Mouse (Mus musculus): ENCODE data around the gene Rhbdf1. TPM values are rescaled to one million over a fixed set of nuclear protein-coding genes. Genes with fewer than 3 reads are reported as not detected.

Rhbdf1 gene
- total and polyA plus RNA-seq, 2 experiments = 3.1 to 18.0 TPM

DNA sequence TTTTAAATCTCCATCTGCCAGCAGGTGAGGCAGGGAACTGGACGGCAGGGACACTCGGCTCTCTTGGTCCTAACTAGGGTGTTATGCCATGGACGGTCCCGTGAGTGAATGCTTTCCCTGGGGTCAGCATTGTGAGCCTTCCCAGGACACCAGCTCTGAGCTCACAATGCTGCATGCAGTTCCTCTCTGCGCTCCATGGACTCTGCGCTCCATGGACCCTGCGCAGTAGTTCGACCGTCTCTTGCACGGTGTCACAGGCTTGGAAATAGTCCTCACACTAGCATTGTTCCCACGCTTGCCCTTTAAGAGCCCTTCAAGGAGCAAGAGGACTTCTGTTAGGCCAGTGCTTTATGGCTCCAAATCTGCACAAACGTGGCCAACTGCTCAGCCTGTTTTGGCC, 33.2 kb downstream of the Rhbdf1 start:
- Histone ChIP-seq H3K79me2 (ENCODE audit: control insufficient read depth, insufficient read depth, low read length) (no peaks in the 10 kb centered on the region), H3K4me1 (ENCODE audit: control insufficient read depth, insufficient read depth, low read length) (no peaks in the 10 kb centered on the region), H3K36me3 (ENCODE audit: control insufficient read depth, insufficient read depth, low read length) (no peaks in the 10 kb centered on the region), H3K27me3 (ENCODE audit: control insufficient read depth, insufficient read depth, low read length) (no peaks in the 10 kb centered on the region), H3K27ac (replicated peaks; ENCODE audit: insufficient read depth, low read depth, low read length) (no peak overlapping the region), H3K4me3 (ENCODE audit: insufficient read depth, low read depth, low read length) (no peak overlapping the region), H3K9ac (ENCODE audit: low read depth, low read length) (no peak overlapping the region)
- no peak for TF ChIP-seq POLR2A (IDR thresholded peaks at IDR 0.05; ENCODE audit: extremely low read depth, insufficient read depth, low read length)
- no peak for TF ChIP-seq CTCF (IDR thresholded peaks at IDR 0.05; ENCODE audit: low read depth, low read length)
- WGBS = 85% methylated on average over 12 of the region's 12 CpGs
- DNase-seq (ENCODE audit: extremely low read depth, low read depth, low spot score) = no peak

- TF ChIP-seq POLR2A (IDR thresholded peaks at IDR 0.05; ENCODE audit: extremely low read depth, insufficient read depth, low read length) = no peak
- TF ChIP-seq CTCF (IDR thresholded peaks at IDR 0.05; ENCODE audit: low read depth, low read length) = no peak
- H3K27me3 ChIP-seq (ENCODE audit: control insufficient read depth, insufficient read depth, low read length) = no peaks in the 10 kb centered on the region
- no peaks in the 10 kb centered on the region for H3K79me2 ChIP-seq (ENCODE audit: control insufficient read depth, insufficient read depth, low read length)
- no peak overlapping the region for H3K9ac ChIP-seq (ENCODE audit: low read depth, low read length)
- no peak overlapping the region for H3K27ac ChIP-seq (replicated peaks; ENCODE audit: insufficient read depth, low read depth, low read length)
- H3K4me1 ChIP-seq (ENCODE audit: control insufficient read depth, insufficient read depth, low read length) = no peaks in the 10 kb centered on the region
- no peaks in the 10 kb centered on the region for H3K36me3 ChIP-seq (ENCODE audit: control insufficient read depth, insufficient read depth, low read length)
- DNase-seq (ENCODE audit: extremely low read depth, low read depth, low spot score) = no peak
- no peak overlapping the region for H3K4me3 ChIP-seq (ENCODE audit: insufficient read depth, low read depth, low read length)
- 86% methylated on average over 4 of the region's 4 CpGs for WGBS
These were observed 34.8 kb downstream of the Rhbdf1 start for GRCm38 (mm10) chr11:32187256-32187655.

GRCm38 (mm10) chr11:32186031-32186430, 36.1 kb downstream of the Rhbdf1 start:
- WGBS = 83% methylated on average over 3 of the region's 3 CpGs
- H3K4me1 ChIP-seq (ENCODE audit: control insufficient read depth, insufficient read depth, low read length) = no peaks in the 10 kb centered on the region
- no peak overlapping the region for H3K27ac ChIP-seq (replicated peaks; ENCODE audit: insufficient read depth, low read depth, low read length)
- H3K27me3 ChIP-seq (ENCODE audit: control insufficient read depth, insufficient read depth, low read length) = no peaks in the 10 kb centered on the region
- no peaks in the 10 kb centered on the region for H3K79me2 ChIP-seq (ENCODE audit: control insufficient read depth, insufficient read depth, low read length)
- H3K4me3 ChIP-seq (ENCODE audit: insufficient read depth, low read depth, low read length) = no peak overlapping the region
- no peak for DNase-seq (ENCODE audit: extremely low read depth, low read depth, low spot score)
- no peak overlapping the region for H3K9ac ChIP-seq (ENCODE audit: low read depth, low read length)
- TF ChIP-seq CTCF (IDR thresholded peaks at IDR 0.05; ENCODE audit: low read depth, low read length) = no peak
- no peak for TF ChIP-seq POLR2A (IDR thresholded peaks at IDR 0.05; ENCODE audit: extremely low read depth, insufficient read depth, low read length)
- H3K36me3 ChIP-seq (ENCODE audit: control insufficient read depth, insufficient read depth, low read length) = no peaks in the 10 kb centered on the region

- Histone ChIP-seq H3K4me3 (ENCODE audit: insufficient read depth, low read depth, low read length) (no peak overlapping the region), H3K4me1 (ENCODE audit: control insufficient read depth, insufficient read depth, low read length) (no peaks in the 10 kb centered on the region), H3K27ac (replicated peaks; ENCODE audit: insufficient read depth, low read depth, low read length) (no peak overlapping the region), H3K79me2 (ENCODE audit: control insufficient read depth, insufficient read depth, low read length) (no peaks in the 10 kb centered on the region), H3K27me3 (ENCODE audit: control insufficient read depth, insufficient read depth, low read length) (no peaks in the 10 kb centered on the region), H3K36me3 (ENCODE audit: control insufficient read depth, insufficient read depth, low read length) (no peaks in the 10 kb centered on the region), H3K9ac (ENCODE audit: low read depth, low read length) (no peak overlapping the region)
- TF ChIP-seq CTCF (IDR thresholded peaks at IDR 0.05; ENCODE audit: low read depth, low read length) (no peak), POLR2A (IDR thresholded peaks at IDR 0.05; ENCODE audit: extremely low read depth, insufficient read depth, low read length) (no peak)
- 87% methylated on average over 8 of the region's 8 CpGs for WGBS
- no peak for DNase-seq (ENCODE audit: extremely low read depth, low read depth, low spot score)
These were observed 37.6 kb downstream of the Rhbdf1 start for GRCm38 (mm10) chr11:32184469-32184868.

DNA sequence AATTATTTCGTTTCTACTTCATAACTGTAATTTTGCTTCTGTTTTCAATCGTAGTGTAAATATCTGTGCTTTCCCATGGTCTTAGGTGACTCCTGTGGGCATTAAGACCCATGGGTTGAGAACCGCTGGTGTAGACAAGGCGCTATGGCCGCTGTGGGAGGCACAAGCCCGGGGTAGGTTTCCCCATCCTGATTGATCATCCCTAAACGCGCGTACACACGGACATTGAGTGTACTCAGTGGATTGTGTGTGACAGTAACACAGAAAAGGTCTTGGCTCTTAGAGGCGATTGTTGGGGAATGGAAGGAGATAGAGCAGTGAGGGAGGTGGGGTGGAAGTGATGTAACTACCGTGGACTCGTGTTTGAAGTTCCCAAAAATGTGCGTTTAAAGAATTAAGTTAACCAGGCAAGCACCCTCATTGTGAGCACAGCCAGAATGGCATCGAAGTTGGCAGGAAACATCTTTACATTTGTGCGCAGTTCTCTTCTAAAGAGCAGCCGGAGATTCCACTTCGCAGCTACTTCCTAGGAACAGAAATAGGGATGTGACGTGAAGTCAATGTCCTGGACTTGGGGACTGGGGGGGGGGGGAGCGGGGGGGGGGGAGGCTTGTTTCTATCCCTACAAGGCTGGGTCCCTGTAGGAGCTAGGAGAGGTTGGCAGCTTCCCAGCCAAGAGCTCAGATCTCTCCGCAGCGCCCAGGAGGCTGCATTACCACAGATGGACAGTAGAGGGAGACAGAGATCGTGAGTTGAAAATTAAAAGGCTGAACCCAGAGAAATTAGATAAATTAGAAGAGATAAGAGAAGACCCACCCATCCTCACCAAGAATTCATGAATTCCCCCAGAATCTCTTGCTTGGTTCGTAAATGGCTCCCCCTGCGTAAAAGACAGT, 39.9 kb downstream of the Rhbdf1 start:
- no peaks in the 10 kb centered on the region for H3K79me2 ChIP-seq (ENCODE audit: control insufficient read depth, insufficient read depth, low read length)
- H3K4me1 ChIP-seq (ENCODE audit: control insufficient read depth, insufficient read depth, low read length) = no peaks in the 10 kb centered on the region
- no peak overlapping the region for H3K9ac ChIP-seq (ENCODE audit: low read depth, low read length)
- no peaks in the 10 kb centered on the region for H3K36me3 ChIP-seq (ENCODE audit: control insufficient read depth, insufficient read depth, low read length)
- TF ChIP-seq POLR2A (IDR thresholded peaks at IDR 0.05; ENCODE audit: extremely low read depth, insufficient read depth, low read length) (no peak), CTCF (IDR thresholded peaks at IDR 0.05; ENCODE audit: low read depth, low read length) (peak; percentile 91)
- no peaks in the 10 kb centered on the region for H3K27me3 ChIP-seq (ENCODE audit: control insufficient read depth, insufficient read depth, low read length)
- WGBS = 42% methylated on average over 24 of the region's 25 CpGs
- H3K27ac ChIP-seq (replicated peaks; ENCODE audit: insufficient read depth, low read depth, low read length) = no peak overlapping the region
- H3K4me3 ChIP-seq (ENCODE audit: insufficient read depth, low read depth, low read length) = no peak overlapping the region
- DNase-seq (ENCODE audit: extremely low read depth, low read depth, low spot score) = peak; percentile 33

DNA sequence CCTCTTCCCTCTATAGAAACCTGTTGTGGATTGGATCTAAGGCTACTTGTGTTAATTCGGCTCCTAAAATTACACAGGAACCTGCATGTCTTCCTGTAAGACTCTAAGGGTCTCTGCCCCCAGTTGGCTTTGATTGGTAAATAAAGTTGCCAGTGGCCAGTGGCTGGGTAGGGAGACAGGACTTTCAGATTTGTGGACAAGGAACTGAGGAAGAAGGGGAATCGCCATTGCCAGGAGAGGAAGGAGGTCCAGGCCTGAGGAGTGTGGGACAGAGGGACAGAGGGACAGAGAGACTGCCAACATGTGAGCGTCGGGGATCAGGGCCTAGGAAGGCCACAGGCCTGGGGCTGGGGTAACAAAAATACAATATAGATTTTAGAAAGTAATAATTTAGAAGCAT, 40.9 kb downstream of the Rhbdf1 start:
- Histone ChIP-seq H3K79me2 (ENCODE audit: control insufficient read depth, insufficient read depth, low read length) (no peaks in the 10 kb centered on the region), H3K4me3 (ENCODE audit: insufficient read depth, low read depth, low read length) (no peak overlapping the region), H3K36me3 (ENCODE audit: control insufficient read depth, insufficient read depth, low read length) (no peaks in the 10 kb centered on the region), H3K27me3 (ENCODE audit: control insufficient read depth, insufficient read depth, low read length) (no peaks in the 10 kb centered on the region), H3K4me1 (ENCODE audit: control insufficient read depth, insufficient read depth, low read length) (no peaks in the 10 kb centered on the region), H3K27ac (replicated peaks; ENCODE audit: insufficient read depth, low read depth, low read length) (no peak overlapping the region), H3K9ac (ENCODE audit: low read depth, low read length) (no peak overlapping the region)
- no peak for DNase-seq (ENCODE audit: extremely low read depth, low read depth, low spot score)
- WGBS = 82% methylated on average over 4 of the region's 4 CpGs
- TF ChIP-seq CTCF (IDR thresholded peaks at IDR 0.05; ENCODE audit: low read depth, low read length) (no peak), POLR2A (IDR thresholded peaks at IDR 0.05; ENCODE audit: extremely low read depth, insufficient read depth, low read length) (no peak)

Data from liver, adult 2 months (tissue).